Mouse (Mus musculus) megakaryocyte, embryonic 14.5 days (primary cell): ENCODE results near the gene Smpd2.

ENCODE experiments used
- FLI1 ChIP-seq: IDR thresholded peaks from 2 replicates; pipeline ENCODE4 v1.6.1; 2012; ENCODE audit warnings: low read length, inconsistent platforms, mixed read lengths
- GATA1 ChIP-seq: IDR thresholded peaks from 3 replicates; pipeline ENCODE4 v1.6.1; 2012; ENCODE audit warnings: mixed read lengths, low read length, inconsistent platforms, borderline replicate concordance

- TF ChIP-seq GATA1 (no peak), FLI1 (no peak)
These were observed 39.2 kb downstream of the Smpd2 start for GRCm38 (mm10) chr10:41450780-41451522.
